Mouse (Mus musculus): Measurements from ENCODE around the gene Ap1g2.
A peak's percentile ranks its signal among the peaks of the same experiment; 100 is the strongest.

Gene Ap1g2

DNA sequence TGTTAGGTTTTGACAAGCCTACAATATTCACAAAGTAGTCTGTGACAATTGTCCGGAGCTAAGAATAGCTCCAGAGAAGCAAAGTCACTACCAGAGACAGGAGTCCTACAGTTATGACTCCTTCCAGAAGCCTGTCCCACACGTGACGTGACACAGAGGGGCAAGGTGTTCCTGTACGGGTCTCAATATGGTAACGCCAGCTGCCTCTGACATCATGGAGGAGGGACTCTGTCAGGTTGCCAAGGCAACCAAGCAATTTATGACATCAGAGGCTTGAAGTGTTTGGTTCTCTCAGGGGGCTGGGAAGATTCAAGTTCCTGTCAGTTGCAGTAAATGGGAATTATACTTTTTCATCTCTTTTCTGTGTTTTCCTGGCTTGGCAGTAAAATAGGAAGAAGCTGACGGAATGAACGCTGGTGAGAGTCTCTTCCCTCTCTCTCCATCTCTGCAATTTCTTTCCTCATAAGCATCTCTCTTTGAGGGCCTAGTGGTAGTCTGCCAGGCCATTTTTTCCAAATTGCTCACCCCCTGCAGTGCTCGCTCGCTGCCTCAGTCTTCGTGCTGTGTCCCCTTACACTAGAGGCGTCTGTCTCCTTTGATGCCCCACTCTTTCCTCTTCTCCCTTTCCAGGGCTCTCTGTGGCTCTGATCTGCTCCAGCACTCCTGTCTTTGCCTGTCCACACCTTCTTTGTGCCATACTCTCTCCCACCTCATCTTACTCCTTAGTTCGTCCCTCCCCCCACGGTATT, 17.0 kb downstream of the Ap1g2 start:
- DNase-seq (ENCODE audit: low read depth, low spot score) = peak; percentile 69

DNA sequence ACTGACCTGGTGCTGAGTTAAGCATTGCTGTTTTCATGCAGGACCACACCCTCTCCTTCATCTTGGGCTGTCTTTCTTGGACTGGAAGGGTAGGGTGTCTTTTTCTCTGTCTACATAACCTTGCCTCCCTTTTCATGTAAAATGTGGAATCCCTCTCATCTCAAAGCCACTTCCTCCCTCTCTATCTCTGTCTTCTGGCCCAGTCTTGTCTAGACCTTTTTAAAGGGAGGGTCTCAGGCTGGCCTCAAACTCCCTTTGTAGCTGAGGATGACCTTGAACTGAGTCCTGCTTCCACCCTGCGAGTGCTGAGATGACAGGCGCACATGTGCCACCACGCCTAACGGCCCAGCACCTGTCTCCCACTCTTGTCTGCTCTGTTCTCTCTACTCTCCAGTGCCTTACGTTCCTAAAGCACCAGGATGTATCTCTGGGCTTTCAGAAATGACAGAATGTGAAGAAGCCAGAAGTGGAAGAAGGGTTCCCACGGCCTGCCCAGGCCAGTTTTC, 20.3 kb downstream of the Ap1g2 start:
- no peak for DNase-seq (ENCODE audit: low read depth, low spot score)

DNA sequence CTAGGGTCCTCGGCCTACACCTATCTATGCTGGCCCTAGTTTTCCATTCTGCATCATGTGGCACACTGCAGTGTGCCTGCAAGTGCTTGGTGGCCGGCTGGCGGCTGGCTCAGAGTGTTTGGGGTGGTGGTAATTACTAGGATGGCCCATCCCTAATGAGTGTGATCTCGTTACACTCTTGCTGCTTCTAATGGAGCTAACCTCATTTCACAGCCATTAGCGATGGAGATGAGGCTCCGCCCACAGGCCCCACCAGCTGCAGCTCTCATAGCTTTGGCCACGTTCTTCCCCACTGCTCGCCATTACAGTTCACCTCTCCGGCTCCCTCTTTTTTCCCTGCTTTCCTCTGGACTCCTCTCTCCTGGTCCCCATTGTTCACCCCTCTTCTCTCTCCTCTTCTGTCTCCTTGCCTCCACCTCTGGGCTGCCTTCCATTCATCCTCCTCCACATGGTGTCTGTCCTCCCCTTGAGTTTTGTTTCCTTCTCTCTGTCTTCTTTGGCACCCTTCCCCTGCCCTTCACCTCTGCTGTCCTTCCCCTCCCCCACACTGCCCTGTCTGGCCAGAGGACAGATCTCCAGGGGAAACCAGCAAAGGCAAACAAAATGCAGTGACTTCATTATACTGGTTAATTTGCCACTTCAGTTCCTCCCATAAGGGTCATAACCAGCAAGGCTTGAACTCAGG, 20.9 kb downstream of the Ap1g2 start:
- DNase-seq (ENCODE audit: low read depth, low spot score) = no peak

DNA sequence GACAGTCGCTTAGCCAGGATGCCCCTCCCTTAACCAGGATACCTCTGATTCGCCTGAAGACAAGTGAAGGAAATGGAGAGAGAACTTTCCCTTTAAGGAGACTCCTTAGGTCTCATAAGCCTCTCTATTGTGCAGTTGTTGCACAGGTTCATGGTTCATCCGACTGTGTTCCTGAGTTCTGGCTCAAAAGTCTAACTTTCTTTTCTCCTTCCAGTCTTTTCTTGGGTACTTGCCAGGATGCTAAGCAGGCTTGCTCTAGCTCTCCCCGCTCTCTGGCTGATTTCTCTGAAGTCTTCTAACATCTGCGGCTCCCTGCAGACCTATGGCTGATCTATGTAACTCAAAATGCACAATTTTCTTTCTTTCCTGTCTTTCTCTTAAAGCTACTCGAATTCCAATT, 22.9 kb downstream of the Ap1g2 start:
- DNase-seq (ENCODE audit: low read depth, low spot score) = no peak

DNA sequence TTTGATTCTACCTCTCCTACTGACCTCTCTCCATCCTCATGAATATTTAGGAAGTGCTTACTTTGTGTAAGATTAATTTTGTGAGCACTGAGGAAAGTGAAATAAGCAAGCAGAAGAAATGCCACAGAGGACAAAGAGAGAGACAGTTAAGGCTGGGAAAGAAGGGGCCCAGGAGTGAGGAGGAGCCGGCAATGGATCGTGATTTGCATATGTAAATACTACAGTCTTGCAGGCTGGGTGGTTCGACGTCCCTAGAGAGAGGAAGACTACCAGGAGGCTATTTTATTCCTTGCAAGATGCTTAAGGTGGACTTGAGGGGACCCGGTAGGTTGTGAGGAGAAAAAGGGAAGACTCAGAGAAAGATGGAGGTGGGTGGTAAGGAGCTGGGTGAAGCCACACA, 25.3 kb downstream of the Ap1g2 start:
- no peak for DNase-seq (ENCODE audit: low read depth, low spot score)

DNA sequence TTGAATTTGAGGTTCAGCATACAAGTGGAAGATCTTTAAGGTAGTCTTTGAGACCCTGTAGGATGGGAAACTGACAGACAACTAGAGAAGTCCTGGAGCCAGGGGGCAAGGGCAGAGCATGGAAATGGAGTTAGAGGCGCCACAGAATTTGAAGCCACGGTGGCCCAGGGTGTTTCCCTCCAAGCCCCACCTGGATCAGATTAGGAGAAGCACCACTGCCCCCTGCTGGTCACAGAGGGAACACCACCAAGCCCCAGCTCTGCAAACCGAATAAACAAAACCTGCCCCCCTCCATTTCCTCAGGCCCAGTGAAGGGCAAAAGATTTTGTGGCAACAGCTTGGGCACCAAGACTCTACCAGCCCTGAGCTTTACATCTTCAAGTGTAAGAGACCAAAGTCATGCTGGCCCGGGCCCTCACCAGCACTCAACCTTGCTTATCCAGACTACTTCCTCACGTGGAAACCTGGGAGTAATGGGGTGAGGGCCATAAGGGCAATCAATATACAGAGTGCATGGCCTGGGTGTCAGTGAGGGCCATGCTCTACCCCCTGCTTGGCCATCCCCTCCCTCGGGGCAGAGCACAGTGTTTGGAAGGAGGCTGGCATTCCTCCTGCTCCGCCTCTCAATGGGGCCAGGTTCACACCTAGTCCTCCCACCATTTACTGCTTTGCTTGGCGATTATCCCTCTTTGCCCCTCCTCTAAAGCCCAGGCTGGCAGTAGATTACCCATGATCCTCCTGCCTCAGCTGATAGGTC, 27.0 kb downstream of the Ap1g2 start:
- DNase-seq (ENCODE audit: low read depth, low spot score) = peak; percentile 79

DNA sequence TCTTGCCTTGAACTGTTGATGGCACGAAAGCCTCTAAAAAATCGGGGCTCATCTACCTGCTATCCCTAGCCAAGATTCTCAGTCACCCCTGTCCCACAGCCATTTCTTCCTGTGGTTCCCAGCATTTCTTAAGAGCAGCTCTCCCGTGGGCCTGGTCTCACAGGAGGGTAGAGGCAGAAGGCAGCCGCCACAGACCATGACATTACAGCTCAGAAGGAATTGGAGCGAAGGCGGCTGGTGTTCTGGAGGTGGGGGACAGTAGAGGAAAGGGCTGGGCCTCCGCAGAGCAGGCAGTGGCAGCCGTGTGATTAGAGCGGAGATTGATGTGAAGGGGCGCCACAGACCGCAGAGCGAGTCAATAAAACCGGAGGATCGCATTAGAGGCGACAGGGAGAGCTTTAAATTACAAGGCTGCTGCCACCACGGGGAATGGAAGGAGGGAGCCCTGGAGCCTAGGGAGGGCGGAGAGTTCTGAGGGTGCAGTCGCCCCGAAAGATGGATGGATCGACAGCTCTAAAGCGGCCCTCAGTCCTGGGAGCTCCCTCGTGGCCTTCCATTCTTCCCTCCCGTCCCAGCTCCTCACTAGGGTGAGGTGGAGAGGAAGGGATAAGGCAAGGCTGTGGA, 27.9 kb downstream of the Ap1g2 start:
- peak; percentile 70 for DNase-seq (ENCODE audit: low read depth, low spot score)

DNA sequence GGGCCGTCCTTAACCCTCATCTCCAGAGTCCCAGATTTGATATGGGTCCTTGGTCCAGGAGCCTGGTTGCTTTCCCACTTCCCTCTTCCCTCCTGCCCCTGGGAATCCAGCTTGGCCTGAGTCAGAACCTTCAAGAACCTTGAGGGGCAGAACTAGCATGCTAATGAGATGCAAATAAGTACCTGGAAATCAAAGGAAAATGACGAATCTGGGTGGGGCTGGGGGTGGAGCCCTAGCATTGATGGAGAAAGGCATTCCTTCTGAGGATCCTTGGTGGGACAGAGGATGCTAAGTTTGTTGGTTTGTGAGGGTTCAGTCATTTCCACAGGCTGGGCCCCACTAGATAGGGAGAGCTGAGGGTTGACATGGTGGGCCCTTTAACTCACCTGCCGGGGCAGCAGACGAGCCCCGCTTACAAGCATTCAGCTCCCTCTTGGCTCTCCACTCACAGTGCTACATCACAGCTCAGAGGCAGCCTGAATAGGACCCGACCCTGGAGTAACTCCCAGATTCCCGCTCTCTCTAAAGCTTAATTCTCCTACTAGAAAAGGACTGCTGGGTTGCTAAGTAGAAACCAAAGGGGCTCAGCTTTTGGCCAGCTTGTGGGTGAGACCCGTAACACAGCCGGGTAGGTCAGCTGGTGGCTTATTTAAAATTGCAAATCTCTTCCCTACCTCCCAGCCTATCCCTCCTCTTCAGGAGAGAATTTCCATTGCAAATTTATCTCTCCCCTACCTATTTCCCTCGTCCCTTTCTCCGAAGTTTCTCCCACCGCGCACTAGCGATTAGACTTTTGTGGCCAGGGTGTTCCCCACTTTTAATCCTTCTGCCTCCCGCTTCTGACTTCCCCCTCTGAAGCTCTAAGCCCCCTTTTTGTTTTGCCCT, 28.7 kb downstream of the Ap1g2 start:
- DNase-seq (ENCODE audit: low read depth, low spot score) = no peak

DNA sequence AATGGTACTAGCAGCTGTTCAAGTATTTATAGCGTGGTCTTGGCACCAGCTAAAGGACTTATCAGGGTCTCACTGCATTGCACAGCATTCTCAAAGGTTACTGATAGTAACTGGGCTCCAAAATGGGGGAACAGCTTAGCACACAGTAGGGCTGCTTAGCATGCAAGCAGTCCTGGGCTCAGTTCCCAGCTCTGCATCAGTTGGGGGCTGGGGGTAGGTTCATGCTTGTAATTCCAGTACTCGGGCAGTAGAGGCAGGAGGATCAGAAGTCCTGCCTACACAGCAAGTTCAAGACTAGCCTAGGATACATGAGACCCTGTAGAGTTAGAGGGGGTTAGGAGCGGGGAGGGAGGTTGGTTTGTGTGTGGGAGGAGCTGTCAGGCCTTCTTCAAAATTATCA, 29.4 kb downstream of the Ap1g2 start:
- DNase-seq (ENCODE audit: low read depth, low spot score) = no peak

DNA sequence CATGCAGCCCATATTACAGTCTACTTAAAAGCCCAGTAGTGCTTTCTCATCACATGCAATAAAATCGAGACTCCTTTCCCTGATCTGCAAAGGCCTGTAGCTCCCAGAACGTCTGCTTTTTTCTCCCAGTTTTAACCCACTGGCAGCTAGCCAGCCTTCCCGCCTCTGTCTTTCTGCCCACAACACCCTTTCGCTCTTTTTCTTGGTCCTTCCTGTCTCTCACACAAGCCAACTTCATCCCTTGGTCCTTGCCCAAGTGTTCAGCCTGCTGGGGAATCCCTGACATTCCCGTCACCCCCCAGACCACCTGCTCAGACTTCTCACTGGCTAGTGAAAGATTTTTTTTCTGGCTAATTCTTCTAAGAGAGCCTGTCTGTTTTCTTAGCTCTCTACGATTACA, 30.2 kb downstream of the Ap1g2 start:
- no peak for DNase-seq (ENCODE audit: low read depth, low spot score)

DNA sequence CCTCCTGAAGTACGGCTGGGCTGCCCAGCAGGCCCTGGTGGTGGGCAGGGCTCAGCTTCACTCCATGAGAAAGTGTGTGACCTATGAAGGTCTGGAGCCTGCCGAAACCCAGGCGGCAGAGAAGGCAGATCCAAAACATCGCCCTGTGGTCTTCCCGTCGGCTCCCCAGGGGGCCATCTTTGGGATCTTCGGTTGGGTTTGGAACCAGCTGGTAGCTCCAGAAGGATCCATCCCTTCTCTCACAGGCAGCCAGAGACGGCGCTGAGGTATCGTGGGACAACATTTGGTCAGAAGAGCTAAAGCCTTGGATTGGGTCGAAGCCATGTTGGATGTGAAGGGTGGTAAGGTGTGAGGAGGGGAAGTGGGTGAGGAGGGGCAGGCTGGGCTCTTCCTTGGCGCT, 32.0 kb downstream of the Ap1g2 start:
- DNase-seq (ENCODE audit: low read depth, low spot score) = no peak

DNA sequence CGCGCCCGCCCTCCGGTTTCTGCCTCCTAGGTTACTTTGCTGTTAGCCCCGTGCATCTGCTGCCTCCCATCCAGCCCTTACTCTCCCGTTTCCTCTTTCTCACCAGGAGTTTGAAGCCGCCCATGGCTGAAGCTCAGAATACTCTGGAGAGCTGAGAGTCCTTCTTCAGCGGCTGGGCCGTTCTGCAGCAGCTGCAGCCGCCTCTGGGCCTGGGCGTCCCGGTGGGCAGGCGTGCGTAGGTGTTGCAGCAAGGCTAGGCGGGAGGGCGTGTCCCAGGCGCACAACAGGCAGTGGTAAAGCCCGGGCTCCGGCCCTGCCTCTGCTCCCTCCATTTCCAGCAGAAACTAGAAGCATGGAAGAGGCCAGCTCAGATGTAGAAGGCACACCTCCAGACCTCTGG, 34.6 kb downstream of the Ap1g2 start:
- no peak for DNase-seq (ENCODE audit: low read depth, low spot score)

DNA sequence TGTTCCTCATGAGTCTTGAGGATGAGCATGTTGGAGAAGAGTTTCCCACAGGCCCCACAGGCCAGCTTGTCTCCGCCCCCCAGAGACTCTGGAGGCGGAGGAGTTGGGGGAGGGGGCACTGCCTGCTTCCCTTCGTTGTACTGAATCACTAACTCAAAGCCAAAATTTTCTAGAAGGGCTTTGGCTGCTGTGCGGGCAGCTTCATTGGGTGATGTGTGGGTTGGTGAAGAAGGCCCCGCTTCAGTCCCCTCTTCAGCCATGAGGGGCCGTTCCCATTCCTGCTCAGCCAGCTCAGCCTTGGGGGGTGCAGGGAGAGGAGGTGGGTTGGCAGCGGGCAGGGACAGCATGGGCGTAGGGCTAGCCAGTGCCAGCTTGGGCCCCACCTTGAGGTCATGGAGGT, 40.4 kb downstream of the Ap1g2 start:
- DNase-seq (ENCODE audit: low read depth, low spot score) = no peak

DNA sequence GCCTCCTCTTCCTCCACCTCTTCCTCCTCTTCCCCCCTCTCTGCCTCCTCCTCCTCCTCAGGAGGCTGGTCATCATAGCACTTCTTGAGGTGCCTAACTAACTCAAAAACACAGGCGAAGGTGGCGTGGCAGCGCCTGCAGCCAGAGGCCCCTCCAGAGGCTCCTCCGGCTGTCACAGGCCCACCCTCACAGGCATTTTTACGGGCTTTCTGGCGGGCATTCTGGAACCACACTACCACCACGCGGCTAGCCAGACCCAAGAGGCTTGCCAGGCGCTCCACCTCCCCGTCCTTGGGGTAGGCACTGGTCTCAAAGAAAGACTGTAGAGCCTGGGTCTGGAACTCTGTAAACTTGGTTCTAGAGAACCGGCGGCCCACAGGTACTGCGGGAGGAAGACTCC, 41.0 kb downstream of the Ap1g2 start:
- DNase-seq (ENCODE audit: low read depth, low spot score) = no peak

DNA sequence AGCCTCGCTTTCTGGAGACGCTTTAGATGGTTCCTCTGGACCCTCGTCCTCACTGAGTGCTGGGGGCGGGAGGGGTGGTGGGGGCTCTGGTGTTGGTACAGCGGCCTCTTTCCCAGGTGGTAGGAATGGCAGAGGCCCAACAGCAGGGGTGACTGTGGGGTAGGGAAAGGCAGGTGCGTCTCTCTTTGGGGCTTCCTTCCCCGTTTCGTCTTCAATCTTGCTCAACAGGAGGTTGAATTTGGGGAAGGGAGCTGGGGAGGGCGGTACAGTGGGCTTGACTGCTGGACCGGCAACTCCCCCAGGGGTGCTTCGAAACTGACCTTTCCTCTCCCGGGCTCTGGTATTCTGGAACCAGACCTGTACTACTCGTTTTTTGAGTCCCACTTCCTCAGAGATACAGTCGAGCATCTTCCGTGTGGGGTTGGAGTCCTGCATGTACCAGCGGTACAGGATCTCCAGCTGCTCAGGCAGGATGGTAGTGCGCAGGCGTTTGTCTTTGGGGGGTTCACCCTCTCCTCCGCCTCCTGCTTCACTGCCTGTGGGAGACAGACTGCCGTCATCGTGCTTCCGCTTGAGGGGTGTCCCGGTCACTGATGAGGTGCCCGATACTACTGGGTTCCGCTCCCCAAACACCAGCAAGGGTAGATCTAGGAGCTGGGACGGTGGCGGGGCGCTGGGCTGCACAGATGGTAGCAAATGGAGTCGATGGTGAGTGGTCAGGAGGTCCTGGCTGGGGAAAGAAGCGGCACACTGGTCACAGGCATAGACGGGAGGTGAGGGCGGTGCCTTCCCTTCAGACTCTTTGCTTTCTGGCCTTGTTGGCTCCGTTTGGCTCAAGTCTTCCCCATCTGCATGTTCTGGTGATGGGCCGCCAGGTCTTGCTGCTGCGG, 41.7 kb downstream of the Ap1g2 start:
- no peak for DNase-seq (ENCODE audit: low read depth, low spot score)

DNA sequence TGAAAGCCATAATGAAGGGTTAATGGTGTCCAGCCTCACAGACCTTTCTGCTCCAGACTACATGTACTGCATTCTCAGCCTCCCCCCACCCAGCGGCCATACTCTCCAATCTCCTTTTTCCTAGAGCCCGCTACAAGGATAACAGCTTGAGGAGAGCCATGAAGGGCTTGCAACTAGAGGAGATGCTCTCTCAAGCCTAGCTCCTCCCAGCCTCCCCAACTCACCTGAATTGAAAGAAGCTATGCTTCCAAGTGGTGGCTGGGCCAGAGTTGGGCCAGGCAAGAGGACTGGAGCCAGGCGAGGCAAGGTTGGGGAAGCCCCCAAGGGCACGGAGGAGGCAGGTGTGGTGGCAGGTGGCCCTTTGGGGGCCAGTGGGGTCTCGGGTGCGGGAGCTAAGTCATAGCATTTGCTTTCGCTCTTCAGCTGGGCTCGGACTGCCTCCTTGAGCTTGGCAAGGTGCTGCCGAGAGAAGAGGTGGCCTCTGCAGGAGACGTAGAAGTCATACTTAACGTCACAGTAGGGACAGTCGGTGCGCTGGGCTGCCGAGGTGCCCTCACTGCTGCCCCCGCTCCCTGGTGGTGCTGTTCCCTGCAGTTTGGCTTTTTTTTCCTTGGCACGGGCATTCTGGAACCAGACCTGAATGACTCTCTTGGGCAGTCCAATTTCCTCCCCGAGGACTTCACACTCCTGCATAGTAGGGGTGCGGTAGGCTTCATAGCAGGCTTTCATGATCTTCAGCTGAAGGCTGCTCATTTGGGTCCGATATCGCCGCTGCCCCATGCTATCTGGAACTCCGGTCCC, 42.6 kb downstream of the Ap1g2 start:
- DNase-seq (ENCODE audit: low read depth, low spot score) = no peak

DNA sequence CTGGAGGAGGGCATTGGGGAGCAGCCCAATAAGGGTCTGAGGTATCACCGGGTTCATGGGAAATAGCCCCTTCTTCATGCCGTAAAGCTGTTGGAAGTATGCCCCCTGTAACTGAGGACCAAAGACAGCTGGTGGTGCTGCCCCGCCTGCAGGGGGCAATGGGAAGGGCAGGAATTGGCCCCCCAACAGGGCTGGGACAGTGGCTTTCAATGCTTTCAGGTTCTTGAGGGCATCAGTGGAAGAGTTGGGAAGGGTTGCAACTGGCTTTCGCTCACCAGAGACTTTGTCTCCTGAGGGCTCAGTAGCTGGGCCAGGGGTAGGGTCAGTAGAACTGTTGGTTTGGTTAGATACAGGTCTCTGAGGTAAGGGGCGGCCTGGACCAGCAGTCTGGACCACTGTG, 43.3 kb downstream of the Ap1g2 start:
- DNase-seq (ENCODE audit: low read depth, low spot score) = no peak

DNA sequence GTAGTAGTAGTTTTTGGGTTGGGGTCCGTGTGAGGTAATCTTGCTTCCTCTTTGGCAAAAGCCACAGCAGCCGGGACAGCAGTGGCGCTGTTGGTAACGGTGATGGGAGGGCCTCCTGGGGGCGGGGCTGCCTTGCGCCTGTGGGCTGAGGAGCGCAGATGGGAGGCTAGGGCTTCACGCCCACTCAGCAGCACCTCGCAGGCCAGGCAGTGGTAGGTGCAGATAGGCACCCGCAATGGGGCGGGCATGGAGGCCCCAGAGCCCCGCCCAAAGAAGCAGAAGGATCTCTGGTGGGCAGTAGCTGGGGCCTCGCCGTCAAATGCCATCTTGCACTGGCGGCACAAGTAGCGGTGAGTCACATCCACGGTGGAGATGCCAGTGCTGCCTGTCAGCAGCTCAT, 43.8 kb downstream of the Ap1g2 start:
- peak; percentile 39 for DNase-seq (ENCODE audit: low read depth, low spot score)

DNA sequence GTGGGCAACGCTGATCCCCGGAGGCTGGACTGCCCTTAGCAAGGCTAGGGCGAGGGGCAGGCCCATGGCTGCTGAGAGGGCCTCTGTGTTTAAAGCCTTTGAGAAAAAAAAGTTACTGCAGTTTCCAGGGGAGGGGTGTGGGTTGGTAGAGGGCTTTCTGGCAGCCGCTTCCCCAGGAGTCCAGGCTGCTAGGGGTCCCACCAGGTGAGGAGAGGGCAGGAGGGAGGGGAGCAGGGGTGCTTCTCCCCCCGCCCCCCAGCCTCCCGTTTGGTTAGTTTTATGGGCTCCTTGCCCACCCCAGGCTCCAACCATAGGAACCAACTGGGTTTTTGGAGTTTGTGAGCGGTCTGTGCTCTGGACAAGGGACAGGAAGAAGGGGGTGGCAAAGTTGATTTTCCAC, 44.5 kb downstream of the Ap1g2 start:
- no peak for DNase-seq (ENCODE audit: low read depth, low spot score)
